Mouse (Mus musculus): ENCODE results near the gene Zfp341.

DNA sequence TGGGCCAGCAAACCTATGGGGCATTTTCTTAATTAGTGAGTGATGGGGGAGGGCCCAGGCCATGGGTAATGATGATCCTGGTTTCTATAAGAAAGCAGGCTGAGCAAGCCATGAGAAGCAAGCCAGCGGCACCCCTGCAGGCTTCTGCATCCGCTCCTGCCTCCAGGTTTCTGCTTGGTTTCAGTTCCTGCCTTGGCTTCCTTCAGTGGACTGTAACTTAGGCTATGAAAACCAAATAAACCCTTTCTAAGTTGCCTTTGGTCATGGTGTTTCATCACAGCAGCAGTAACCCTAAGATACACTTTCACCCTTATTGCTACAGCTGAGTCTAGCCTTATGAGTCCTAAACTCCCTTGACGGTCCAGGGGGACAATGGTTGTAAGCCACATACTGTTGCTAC, 15.7 kb upstream of the Zfp341 start:
- TF ChIP-seq CTCF (IDR thresholded peaks at IDR 0.05; ENCODE audit: low read depth) = no peak
- TF ChIP-seq EP300 (IDR thresholded peaks at IDR 0.05; ENCODE audit: low read depth) = no peak

All from liver, postnatal 0 days (tissue).